Mouse (Mus musculus): ENCODE results near the gene Psapl1. TPM values are rescaled to one million over a fixed set of nuclear protein-coding genes. Genes with fewer than 3 reads are reported as not detected.
A peak's percentile ranks its signal among the peaks of the same experiment; 100 is the strongest.
"Not testable (repeated sequence)": the region's sequence is repeated elsewhere in the genome, so short reads cannot be mapped to it uniquely, and the experiment has no call there.

Gene Psapl1
- total RNA-seq, 2 experiments from 2014 or later = not detected

DNA sequence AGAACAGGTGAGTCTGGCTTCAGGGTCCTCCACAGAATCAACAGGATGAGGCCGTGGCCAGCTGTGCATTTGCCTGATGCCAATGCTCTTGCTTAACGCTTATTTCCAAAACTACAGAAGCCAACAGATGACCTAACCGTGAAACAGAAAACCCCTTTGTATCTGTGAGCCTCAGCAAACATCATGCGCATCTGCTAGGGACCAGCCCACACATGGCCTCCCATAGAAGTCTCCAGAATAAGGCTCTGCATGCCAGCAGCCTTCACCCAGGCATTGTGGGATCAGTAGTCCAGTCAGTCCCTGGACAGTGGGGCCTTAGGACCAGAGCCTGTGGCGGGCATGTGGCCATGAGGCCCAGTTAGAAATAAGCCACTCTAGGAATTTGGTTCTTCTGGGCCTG, 400 bp upstream of the Psapl1 start:
- peak; percentile 49 for DNase-seq

DNA sequence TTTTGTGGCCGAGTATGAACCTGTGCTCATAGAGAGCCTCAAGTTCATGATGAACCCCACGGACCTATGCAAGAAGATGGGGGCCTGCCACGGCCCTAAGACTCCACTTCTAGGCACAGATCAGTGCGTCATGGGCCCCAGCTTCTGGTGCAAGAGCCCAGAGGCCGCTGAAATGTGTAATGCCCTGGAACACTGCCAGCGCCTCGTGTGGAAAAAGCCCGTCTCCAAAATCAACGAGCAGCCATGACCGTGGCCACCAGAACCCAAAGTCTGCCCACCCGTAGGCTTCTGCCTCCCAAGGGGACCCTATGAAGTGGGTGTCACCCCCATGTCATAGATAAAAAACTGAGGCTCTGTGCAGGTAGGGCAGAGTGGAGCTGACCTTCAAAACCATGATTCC, 1.6 kb downstream of the Psapl1 start:
- no peak for DNase-seq

DNA sequence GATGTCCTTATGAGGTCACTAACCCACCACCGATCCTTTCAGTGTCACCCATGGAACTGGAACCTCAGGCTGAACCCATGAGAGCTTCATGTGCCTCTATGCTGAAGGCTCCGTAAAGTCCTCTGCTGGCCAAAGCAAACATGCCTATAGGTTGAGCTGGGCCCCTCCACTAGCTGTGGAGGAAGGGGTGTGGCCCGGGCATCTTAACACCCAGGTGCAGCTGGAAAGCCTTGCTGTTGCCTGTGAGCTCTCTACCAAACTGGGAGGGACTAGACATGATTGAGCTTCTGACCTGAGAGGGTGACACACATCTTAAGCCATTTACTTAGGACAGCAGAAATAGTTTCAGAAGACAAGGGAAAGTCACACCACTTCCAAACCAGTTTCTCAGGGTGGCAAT, 5.0 kb downstream of the Psapl1 start:
- no peak for DNase-seq

DNA sequence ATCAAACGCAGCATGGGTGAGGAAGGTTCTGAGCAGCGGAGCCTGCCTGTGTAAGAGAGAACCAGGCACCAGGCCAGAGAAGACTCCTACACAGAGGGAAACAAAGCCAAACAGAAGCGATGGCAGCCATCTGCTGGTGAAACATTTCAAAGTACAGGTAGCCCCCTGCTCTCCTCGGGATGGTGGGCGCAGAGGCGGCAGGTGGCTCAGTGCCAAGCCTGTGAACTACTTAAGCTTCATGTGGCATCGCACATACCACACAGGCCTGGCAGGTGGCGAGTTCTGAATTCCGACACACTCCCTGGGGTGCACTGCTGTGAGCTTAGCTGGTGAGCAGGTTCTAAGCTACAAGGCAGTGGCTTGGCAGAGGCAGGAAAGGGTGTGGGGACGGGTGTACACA, 9.5 kb downstream of the Psapl1 start:
- DNase-seq = no peak

DNA sequence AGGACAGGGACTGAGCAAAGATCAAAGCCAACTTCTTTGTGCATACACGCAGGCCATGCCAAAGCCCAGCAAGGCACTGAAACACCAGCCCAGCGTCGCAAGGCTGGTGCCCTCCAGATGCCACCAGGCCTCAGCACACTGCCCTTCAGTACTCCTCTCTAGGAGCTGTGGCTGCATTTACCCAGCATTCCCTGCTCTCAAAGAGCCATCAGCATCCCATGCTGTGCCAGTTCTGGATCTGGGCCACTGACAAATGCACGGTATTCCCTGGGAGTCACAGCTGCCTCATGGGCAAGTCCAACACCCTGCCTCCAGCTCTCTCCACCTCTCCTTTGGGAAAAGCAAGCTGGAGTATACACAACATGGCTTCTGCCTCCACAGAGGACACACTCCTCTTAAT, 16.3 kb downstream of the Psapl1 start:
- DNase-seq = no peak

DNA sequence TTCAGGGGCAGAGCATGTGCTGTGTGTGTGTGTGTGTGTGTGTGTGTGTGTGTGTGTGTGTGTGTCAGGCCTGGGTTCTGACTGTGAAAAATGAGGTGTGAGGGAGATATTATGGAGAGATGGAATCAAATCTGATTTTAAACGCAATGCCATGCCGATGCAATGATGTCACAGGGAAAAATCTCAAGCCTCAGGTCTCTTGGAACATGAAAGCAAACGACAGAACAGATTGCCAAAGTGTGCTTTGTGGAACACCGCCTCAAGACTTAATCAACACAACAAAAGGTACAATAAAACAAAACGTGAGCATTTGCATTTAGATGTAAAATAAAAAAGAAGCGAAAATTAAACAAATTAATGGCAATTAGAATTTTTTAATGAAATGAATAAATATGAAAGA, 16.8 kb downstream of the Psapl1 start:
- DNase-seq = no peak

DNA sequence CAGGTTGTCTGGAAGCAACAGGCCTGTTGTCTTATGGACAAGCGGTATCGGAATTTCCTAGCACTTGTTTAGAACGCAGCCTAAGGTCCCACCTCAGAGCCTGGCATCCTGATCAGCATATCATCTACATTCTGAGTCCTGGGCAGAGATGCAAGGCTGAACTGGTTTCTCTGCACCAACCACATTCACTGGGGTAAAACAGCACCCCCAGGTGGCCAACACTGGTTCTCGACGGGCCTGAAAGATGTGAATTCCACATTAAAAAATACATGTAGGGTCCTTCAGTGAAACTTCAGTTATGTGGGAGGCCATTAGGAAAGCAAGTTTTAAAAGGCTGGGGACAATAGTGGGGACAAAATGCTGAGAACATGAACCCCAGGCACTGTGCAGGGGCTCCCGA, 20.0 kb downstream of the Psapl1 start:
- DNase-seq = no peak

DNA sequence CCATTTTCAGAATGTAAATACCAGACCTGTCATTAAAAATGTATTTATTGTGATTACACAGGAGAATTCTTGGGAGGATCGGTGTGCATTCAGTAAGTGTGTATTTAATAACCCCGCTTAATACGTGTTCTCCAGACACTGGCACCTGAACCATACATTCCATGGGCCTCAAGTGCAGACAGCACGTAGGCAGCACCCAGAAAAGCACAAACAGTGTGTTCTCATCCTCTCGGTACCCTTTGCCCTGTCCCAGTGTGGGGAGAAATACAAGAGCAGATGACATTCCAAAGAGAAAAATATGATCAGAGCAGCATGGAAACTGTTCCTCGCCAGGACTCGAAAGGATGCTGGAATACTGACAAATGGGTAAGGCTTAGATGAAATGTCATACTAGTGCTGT, 22.0 kb downstream of the Psapl1 start:
- DNase-seq = no peak

DNA sequence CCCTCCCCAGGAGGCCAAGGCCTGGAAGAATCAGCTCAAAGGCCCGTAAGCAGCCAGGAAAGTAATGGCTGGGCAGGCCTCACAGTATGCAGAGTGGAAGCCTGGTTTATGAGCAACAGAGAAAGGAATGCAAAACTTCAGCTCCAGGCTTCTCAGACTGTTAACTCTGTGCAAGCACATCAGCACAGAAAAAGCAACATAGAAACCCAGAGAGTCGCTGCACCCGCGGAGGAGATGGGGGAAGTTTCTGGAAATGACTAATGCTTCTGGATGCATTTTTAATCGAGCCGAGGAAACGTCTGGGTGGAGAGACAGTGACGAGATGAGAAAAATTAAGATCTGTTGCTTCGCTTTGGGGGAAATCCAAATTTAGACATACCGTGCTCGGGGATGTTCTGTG, 22.5 kb downstream of the Psapl1 start:
- DNase-seq = no peak

DNA sequence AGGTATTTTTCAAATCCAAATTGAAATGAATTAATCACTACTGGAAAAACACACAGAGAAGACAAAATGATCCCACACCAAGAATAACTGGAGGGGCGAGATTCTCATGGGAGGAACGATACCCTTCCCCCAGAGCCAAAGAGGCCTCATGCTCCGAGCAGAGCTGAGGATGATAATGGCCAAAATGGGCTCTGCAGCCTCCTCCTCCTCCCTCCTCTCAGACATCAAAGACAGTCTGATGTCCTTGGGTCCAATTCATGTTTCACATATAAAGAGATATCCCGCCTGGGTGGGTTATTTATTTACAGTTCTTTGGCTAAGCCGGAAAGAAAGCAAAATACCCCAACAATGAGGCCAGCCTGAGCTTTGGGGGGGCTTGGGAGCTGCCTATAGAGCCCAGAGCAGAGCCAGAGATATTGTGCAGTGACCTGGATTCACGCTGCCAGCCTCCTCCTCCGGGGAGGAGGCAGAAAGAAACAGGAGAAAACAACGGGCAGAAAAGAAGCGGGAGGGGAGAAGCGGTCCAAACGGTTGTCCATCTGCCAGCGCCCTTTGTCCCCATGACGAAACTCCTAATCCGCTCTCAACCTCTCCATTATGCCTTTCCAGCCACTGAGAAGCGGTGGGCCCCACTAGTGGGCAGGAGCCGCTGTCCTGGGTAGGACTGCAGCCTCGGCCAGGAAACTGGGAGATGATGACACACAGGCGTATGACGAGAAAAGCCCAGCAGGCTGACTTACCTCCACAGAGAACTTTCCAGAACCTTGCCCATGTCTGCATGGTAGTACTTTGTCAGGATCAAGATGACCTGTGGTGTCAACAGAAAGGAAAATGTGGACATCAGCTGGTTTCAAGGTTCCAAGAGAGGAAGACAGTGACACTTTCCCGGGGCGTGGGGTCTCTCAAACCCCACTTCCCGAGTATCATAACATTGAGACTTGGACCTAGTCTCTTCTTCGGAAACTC, 24.9 kb downstream of the Psapl1 start:
- no peak for DNase-seq

DNA sequence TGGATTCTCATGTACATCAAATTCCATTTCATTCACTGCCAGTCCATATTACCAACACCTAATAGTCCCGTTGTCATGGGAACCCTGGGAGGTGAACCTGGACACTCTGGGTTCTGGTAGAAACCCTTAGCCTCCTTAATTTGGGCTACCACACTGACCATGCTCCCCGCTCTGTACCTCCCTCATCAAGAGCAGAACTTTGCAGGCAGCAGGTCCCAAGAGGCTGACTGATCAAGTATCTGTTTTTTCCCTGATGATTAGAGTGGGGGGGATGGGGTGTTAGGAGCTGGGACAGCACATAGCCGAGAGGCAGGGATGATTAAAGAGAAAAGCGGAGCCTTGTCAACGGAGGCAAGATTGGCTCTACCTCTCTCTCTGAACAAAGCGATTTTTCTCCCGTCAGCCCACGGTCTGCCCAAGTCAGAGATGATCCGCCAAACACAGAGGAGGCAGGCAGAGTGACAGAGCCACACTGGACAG, 26.5 kb downstream of the Psapl1 start:
- DNase-seq = no peak

DNA sequence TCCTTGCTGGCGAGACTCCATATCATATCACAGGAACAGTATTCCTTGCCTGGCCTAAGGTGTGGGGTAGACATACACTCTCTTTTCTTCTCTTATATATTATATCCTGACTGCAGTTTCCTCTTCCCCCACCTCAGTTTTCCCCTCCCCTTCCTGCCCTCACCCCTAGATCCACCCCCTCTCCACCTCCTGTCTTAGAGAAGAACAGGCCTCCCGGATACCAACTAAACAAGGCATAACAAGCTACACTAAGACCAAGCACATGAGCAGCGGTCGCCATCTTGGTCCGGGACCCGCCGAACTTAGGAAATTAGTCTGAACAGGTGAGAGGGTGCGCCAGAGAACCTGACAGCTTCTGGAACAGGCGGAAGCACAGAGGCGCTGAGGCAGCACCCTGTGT, 33.7 kb downstream of the Psapl1 start:
- not testable (repeated sequence) for DNase-seq

DNA sequence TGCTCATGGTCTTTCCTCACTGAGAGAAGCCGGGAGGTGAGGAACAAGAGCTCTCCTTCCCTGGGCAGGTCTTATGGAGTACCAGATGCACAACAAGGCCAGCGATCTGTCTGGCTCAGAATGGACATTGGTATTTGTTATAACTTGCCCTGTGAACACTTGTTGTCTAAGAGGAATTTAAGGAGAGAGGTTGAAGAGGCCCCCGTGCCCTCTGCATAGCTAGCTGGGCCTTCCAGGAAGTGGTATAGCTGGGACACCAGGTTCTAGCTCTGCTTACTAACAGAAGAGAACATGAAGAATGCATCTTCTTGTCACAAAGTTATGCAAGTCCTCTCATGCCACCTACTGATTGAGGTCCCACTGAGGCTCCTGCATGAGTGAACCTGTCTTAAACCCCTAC, 44.2 kb downstream of the Psapl1 start:
- DNase-seq = no peak

DNA sequence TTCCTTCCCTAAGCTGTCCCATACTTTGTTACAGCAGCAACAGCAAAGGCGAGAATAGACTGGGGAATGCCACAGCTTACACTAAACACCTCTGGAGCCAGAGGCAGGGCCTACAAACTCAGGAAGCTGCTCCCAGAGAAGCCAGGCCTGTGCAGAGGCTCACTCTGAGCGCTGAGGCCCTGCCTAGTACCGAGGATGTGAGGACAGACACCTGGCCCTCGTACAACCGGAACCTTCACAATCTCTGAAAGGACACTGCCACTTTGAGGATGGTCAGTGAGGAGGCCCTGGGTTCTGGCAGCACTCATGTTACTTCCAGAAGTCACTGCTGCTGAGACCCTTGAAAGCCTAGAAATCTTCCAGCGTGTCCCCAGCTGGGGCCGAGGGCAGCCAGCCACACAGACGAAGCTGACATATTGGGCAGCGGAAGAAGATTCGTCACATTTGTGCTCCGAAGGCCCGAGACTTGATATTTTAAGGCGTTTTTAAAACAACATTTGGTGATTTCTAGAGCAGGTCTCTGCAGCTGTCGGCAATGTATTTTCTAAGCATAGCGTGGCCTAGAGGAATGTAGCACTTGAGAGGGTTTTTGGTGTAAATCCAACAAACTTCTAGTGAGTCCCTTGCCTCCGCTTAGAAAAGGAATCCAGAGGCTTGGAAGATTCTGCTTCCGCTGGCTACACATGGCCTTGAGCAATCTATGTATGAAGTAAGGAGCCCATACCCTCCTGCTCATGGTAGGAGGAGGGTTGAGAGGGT, 49.1 kb downstream of the Psapl1 start:
- DNase-seq = no peak

DNA sequence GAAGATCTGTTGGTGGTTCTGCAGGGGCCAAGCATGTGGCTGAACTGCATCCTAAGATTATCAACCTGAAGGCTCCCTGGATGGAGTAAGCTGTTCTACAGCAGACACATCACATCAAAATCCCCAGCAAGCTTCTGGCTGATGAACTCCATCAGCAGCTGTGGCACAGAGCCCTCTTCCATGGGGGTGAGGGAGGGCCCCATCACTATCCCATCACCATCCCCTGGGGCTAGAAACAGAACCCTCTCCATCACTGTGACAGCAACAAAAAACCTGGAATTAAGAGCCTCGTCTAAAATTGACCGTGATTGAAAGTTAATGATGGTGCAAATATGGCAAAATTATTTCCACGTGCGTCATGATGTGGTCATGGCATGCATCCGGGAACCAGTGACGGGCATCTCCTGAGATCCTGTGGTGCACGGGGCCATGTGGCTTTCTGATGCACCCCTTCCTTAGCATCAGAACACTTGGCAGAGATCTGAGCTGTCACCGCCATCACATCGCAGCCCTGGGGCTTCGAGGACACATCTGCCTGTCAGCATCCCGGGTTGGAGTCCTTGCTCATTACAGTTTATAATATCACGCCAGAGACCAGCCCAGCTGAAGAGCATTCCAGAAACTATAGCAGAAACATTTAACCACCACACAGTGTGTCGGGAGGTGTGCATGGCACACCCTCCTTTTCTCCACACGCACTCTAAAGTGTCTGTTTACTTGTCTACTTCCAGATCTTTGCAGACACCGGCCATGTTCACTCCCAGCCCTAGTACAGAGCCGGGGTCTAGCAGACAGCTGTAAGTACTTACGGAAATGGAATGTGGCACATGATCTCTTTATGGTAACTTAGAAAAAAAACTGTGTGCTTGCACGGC, 51.1 kb downstream of the Psapl1 start:
- no peak for DNase-seq

Other genes starting within 250 kb of the Psapl1 start
- 1 to 10 TPM; 2.2 to 4.3 TPM for gene Sorcs2, start 194.1 kb downstream of the Psapl1 start, total RNA-seq (2021)

Data from gastrocnemius, postnatal 25 days (tissue).